Mouse (Mus musculus) midbrain, postnatal 0 days (tissue): ENCODE measurements around the gene B9d1. TPM values are rescaled to one million over a fixed set of nuclear protein-coding genes. Genes with fewer than 3 reads are reported as not detected.

Experiments used
- ATAC-seq: fragments of 200-750 bp; cut with Nextera tagmentation; 2 replicates; pipeline ENCODE4 v1.8.0; 2017; ENCODE audit warnings: moderate number of reproducible peaks, mild to moderate bottlenecking, moderate TSS enrichment, moderate library complexity; ENCODE audit not compliant: low FRiP score
- DNase-seq: peaks from one replicate; pipeline ENCODE4 v3.0.0-alpha.2; 2015; ENCODE audit warnings: low spot score
- H3K27ac ChIP-seq: fragments of 300-500 bp; sonication (generic); 2 replicates; pipeline ENCODE4 v1.5.1; 2014; ENCODE audit warnings: low read depth, mild to moderate bottlenecking, low read length, mixed read lengths
- H3K27me3 ChIP-seq: fragments of 300-500 bp; sonication (generic); 2 replicates; pipeline ENCODE4 v1.6.1; 2014; ENCODE audit warnings: low read length, control low read depth, mixed read lengths; ENCODE audit not compliant: insufficient read depth
- H3K36me3 ChIP-seq: fragments of 300-500 bp; sonication (generic); 2 replicates; pipeline ENCODE4 v1.6.1; 2014; ENCODE audit warnings: low read length, control low read depth, mixed read lengths; ENCODE audit not compliant: insufficient read depth
- H3K4me1 ChIP-seq: fragments of 300-500 bp; sonication (generic); 2 replicates; pipeline ENCODE4 v1.6.1; 2014; ENCODE audit warnings: mild to moderate bottlenecking, control low read depth, antibody characterized with exemption, low read length, mixed read lengths; ENCODE audit not compliant: insufficient read depth
- H3K4me2 ChIP-seq: fragments of 300-500 bp; sonication (generic); 2 replicates; pipeline ENCODE4 v1.6.1; 2014; ENCODE audit warnings: low read depth, mild to moderate bottlenecking, low read length, mixed read lengths; ENCODE audit not compliant: poor library complexity, severe bottlenecking
- H3K4me3 ChIP-seq: fragments of 300-500 bp; sonication (generic); 2 replicates; pipeline ENCODE4 v1.5.1; 2014; ENCODE audit warnings: low read depth, mild to moderate bottlenecking, low read length, moderate library complexity
- H3K9ac ChIP-seq: fragments of 300-500 bp; sonication (generic); replicated peaks from 2 replicates; pipeline ENCODE4 v1.6.1; 2014; ENCODE audit warnings: mild to moderate bottlenecking, low read length, moderate library complexity, mixed read lengths; ENCODE audit not compliant: poor library complexity, severe bottlenecking
- H3K9me3 ChIP-seq: fragments of 300-500 bp; sonication (generic); 2 replicates; pipeline ENCODE4 v1.6.1; 2016; ENCODE audit warnings: low read length, control low read depth
- CTCF ChIP-seq: IDR thresholded peaks from 2 replicates; pipeline ENCODE4 v1.5.1; 2016; ENCODE audit warnings: antibody characterized with exemption, mild to moderate bottlenecking
- WGBS: fragments of 180-500 bp; shearing (Covaris S2); extraction: QIAGEN DNeasy Blood & Tissue Kit; methylation state at CpG from one replicate; pipeline ENCODE4 v1.1.7; 2014; 5-methylcytosine and 5-hydroxymethylcytosine counted together
- polyA plus RNA-seq: library from polyadenylated mRNA; unstranded; fragments of >200 nt; fragmentation: Nextera tagmentation; extraction: Ambion mirVana; gene quantifications from 2 replicates; pipeline ENCODE4 v1.2.1, GENCODE M21; 2015
- total RNA-seq: library from RNA; depleted of rRNA; stranded (reverse); fragments of >200 nt; gene quantifications from 2 replicates; pipeline ENCODE4 v1.2.3, GENCODE M21; 2014; rRNA removed

The B9d1 gene
- total and polyA plus RNA-seq, 2 experiments from 2014 or later: 25.1 to 26.3 TPM

- Histone ChIP-seq H3K4me3 (no peak overlapping the region), H3K27me3 (no peaks in the 10 kb centered on the region), H3K9me3 (no peaks in the 10 kb centered on the region), H3K9ac (no peak overlapping the region), H3K4me2 (no peak overlapping the region), H3K4me1 (no peaks in the 10 kb centered on the region), H3K27ac (no peak overlapping the region), H3K36me3 (peaks cover 3% of the 10 kb centered on the region; the same call in 1 of the 2 replicates)
- TF ChIP-seq CTCF: no peak
- no peak for DNase-seq
- WGBS: 72% methylated on average over 3 of the region's 3 CpGs
- no peak for ATAC-seq
Measured at GRCm38 (mm10) chr11:61553015-61553754, 48.2 kb downstream of the B9d1 start.

- WGBS: 86% methylated on average over 5 of the region's 5 CpGs
Measured at GRCm38 (mm10) chr11:61559572-61559971, 54.6 kb downstream of the B9d1 start.

GRCm38 (mm10) chr11:61562421-61562820 lies 57.5 kb downstream of the B9d1 start:
- no peak for TF ChIP-seq CTCF
- H3K27me3 ChIP-seq: no peaks in the 10 kb centered on the region
- peaks cover 7% of the 10 kb centered on the region; the same call in 1 of the 2 replicates for H3K4me1 ChIP-seq
- H3K27ac ChIP-seq: no peak overlapping the region
- DNase-seq: no peak
- H3K36me3 ChIP-seq: no peaks in the 10 kb centered on the region
- no peak overlapping the region for H3K4me2 ChIP-seq
- no peak overlapping the region for H3K9ac ChIP-seq
- no peaks in the 10 kb centered on the region for H3K9me3 ChIP-seq
- WGBS: 75% methylated on average over 5 of the region's 5 CpGs
- H3K4me3 ChIP-seq: no peak overlapping the region
- ATAC-seq: no peak

More at GRCm38 (mm10) chr11:61559572-61559971, 54.6 kb downstream of the B9d1 start:
- no peak for ATAC-seq
- Histone ChIP-seq H3K9me3 (no peaks in the 10 kb centered on the region), H3K4me2 (no peak overlapping the region), H3K27me3 (no peaks in the 10 kb centered on the region), H3K36me3 (no peaks in the 10 kb centered on the region), H3K27ac (no peak overlapping the region), H3K4me3 (no peak overlapping the region), H3K9ac (no peak overlapping the region), H3K4me1 (peaks cover 6% of the 10 kb centered on the region; the same call in 1 of the 2 replicates)
- no peak for DNase-seq
- TF ChIP-seq CTCF: no peak

Other genes starting within 250 kb of the B9d1 start
- gene Aldh3a2, start 237.7 kb upstream of the B9d1 start, total RNA-seq: 38.4 and 49.3 TPM in 2 replicates
- gene Aldh3a2, start 237.7 kb upstream of the B9d1 start, polyA plus RNA-seq: 33.6 and 33.9 TPM in 2 replicates
- 0.47 and 0.60 TPM in 2 replicates for gene Slc47a2, start 162.3 kb upstream of the B9d1 start, total RNA-seq
- 0.16 and 0.25 TPM in 2 replicates for gene Slc47a2, start 162.3 kb upstream of the B9d1 start, polyA plus RNA-seq
- 3.0 and 4.9 TPM in 2 replicates for gene Slc47a1, start 126.8 kb upstream of the B9d1 start, total RNA-seq
- 2.7 TPM in 2 replicates for gene Slc47a1, start 126.8 kb upstream of the B9d1 start, polyA plus RNA-seq
- gene Rnf112, start 51.0 kb upstream of the B9d1 start, total RNA-seq: 75.6 and 86.9 TPM in 2 replicates
- gene Rnf112, start 51.0 kb upstream of the B9d1 start, polyA plus RNA-seq: 35.7 and 36.2 TPM in 2 replicates
- gene Mfap4, start 19.7 kb upstream of the B9d1 start, total RNA-seq: 10.1 and 22.8 TPM in 2 replicates
- gene Mfap4, start 19.7 kb upstream of the B9d1 start, polyA plus RNA-seq: 14.1 and 16.4 TPM in 2 replicates
- 37.3 and 46.1 TPM in 2 replicates for gene Mapk7, start 10.7 kb upstream of the B9d1 start, total RNA-seq
- 36.6 and 36.9 TPM in 2 replicates for gene Mapk7, start 10.7 kb upstream of the B9d1 start, polyA plus RNA-seq
- gene Epn2, start 74.5 kb downstream of the B9d1 start, total RNA-seq: 74.3 and 86.4 TPM in 2 replicates
- 67.9 and 74.9 TPM in 2 replicates for gene Epn2, start 74.5 kb downstream of the B9d1 start, polyA plus RNA-seq
- gene Grap, start 148.1 kb downstream of the B9d1 start, total RNA-seq: 5.1 and 6.6 TPM in 2 replicates
- gene Grap, start 148.1 kb downstream of the B9d1 start, polyA plus RNA-seq: 5.8 and 5.9 TPM in 2 replicates
- gene Fam83g, start 178.9 kb downstream of the B9d1 start, total RNA-seq: 0.60 TPM in 1 of 2 replicates, not detected in the other
- gene Fam83g, start 178.9 kb downstream of the B9d1 start, polyA plus RNA-seq: 0.06 and 0.16 TPM in 2 replicates
- not detected in 2 replicates for gene Slc5a10, start 215.7 kb downstream of the B9d1 start, total RNA-seq
- 0.09 and 0.19 TPM in 2 replicates for gene Slc5a10, start 215.7 kb downstream of the B9d1 start, polyA plus RNA-seq